Mouse (Mus musculus): Measurements from ENCODE around the gene Rapgef4. TPM values are rescaled to one million over a fixed set of nuclear protein-coding genes. Genes with fewer than 3 reads are reported as not detected.

Gene Rapgef4
- polyA plus RNA-seq, 1 experiment from 2014 or later = 3.1 TPM

- Histone ChIP-seq H3K9me3 (no peaks in the 10 kb centered on the region), H3K4me3 (replicated peaks) (no peak overlapping the region), H3K9ac (no peak overlapping the region), H3K27me3 (no peaks in the 10 kb centered on the region), H3K27ac (no peak overlapping the region), H3K4me2 (no peak overlapping the region), H3K4me1 (peaks cover 7% of the 10 kb centered on the region; the same call in 1 of the 2 replicates), H3K36me3 (replicated peaks) (no peaks in the 10 kb centered on the region)
- WGBS = 88% methylated on average over 5 of the region's 5 CpGs
- no peak for ATAC-seq (ENCODE audit: low FRiP score)
Measured at GRCm38 (mm10) chr2:72116698-72117097, 135.7 kb downstream of the Rapgef4 start.

- Histone ChIP-seq H3K4me1 (peaks cover 9% of the 10 kb centered on the region; the same call in 1 of the 2 replicates), H3K27me3 (no peaks in the 10 kb centered on the region), H3K36me3 (replicated peaks) (no peaks in the 10 kb centered on the region), H3K4me3 (replicated peaks) (no peak overlapping the region), H3K4me2 (no peak overlapping the region), H3K9me3 (no peaks in the 10 kb centered on the region), H3K27ac (no peak overlapping the region), H3K9ac (no peak overlapping the region)
- WGBS = 71% methylated on average over 15 of the region's 15 CpGs
- no peak for ATAC-seq (ENCODE audit: low FRiP score)
Measured at GRCm38 (mm10) chr2:72117138-72118011, 136.3 kb downstream of the Rapgef4 start.

DNA sequence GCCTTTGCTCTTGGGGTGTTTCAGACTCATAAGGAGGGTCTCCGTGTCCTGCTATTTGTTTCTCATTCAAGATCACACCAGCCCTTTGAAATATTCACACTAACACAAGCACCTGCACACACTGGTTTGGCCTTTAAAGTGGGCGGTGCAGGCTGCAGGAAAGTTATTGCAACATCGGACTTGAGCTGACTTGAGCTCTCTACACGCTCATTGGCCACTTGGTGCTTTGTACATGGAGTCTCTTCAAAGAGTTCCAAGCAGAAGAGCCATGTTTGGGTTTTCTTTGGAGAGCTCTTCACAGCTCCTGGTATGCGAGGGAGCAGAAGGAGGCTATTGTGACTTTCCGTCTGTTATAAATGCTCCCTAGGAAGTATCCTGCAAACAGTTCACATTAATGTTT lies 139.2 kb downstream of the Rapgef4 start:
- H3K4me2 ChIP-seq = no peak overlapping the region
- H3K4me1 ChIP-seq = peaks cover 20% of the 10 kb centered on the region; the same call in 1 of the 2 replicates
- no peaks in the 10 kb centered on the region for H3K9me3 ChIP-seq
- no peaks in the 10 kb centered on the region for H3K36me3 ChIP-seq (replicated peaks)
- H3K27ac ChIP-seq = no peak overlapping the region
- no peaks in the 10 kb centered on the region for H3K27me3 ChIP-seq
- no peak overlapping the region for H3K9ac ChIP-seq
- WGBS = 71% methylated on average over 6 of the region's 6 CpGs
- no peak overlapping the region for H3K4me3 ChIP-seq (replicated peaks)
- no peak for ATAC-seq (ENCODE audit: low FRiP score)

DNA sequence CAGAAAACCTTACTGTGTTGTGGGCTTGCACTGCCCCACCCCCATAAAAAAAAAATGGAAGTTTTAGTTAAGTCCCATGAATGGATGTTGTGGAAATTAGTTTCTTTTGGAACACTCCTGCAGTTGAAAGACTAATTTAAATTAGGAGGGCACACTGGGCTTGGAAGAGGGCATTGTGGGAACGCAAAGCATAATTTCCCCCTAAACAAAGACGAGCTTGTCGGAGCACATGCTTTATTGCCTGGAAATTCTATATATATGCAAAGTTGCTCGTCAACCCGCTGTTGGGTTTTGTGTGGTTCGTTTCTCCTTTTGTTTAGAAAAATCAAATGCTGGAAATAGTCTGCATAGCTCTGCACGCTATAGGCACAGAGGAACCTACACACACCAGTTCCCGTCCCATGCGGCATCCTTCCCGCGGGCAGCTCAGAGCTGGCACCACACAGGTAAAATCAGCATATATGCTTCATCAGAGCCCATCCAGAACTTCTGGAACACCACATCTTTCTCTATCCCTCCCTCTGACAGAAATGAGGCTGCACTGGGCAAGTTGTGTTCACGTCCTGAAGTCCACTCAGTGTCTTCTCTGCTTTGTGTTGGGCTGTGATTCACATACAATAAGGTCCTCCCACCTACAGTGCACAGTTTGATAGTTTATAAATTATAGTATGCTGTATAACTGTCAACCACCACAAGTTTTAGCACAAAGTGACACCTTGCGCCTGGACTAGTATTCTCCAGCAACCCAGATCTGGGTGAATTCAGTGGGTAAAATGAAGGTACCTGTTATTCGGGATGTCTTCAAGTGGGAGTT lies 141.6 kb downstream of the Rapgef4 start:
- no peak overlapping the region for H3K9ac ChIP-seq
- H3K36me3 ChIP-seq (replicated peaks) = no peaks in the 10 kb centered on the region
- peak; percentile 89 for ATAC-seq (ENCODE audit: low FRiP score)
- no peaks in the 10 kb centered on the region for H3K9me3 ChIP-seq
- H3K27ac ChIP-seq = peak overlapping the region; percentile 73
- H3K4me1 ChIP-seq = peaks cover 20% of the 10 kb centered on the region; the same call in 1 of the 2 replicates
- no peak overlapping the region for H3K4me3 ChIP-seq (replicated peaks)
- no peaks in the 10 kb centered on the region for H3K27me3 ChIP-seq
- WGBS = 33% methylated on average over 14 of the region's 14 CpGs
- H3K4me2 ChIP-seq = peak overlapping the region; percentile 32

DNA sequence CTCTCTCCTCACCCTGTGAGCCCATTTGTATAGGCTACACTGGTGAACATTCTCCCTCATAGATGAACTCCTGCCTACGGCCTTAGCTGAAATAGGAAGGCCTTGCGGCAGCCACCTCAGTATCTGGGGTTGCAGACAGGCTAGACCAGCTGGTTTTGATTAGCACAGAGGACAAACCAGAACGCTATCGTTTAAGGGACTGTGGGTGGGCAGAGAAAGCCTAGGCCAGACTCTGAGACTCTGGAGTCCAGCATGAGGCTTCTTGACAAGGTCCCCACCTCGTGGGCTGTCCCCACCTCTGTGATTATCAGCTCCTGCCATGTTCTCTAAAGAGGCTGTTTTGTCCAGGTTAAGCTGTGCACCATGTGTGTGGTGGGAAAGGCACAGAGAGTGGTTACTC lies 142.8 kb downstream of the Rapgef4 start:
- Histone ChIP-seq H3K4me1 (peaks cover 20% of the 10 kb centered on the region; the same call in 1 of the 2 replicates), H3K27ac (no peak overlapping the region), H3K27me3 (no peaks in the 10 kb centered on the region), H3K4me2 (no peak overlapping the region), H3K4me3 (replicated peaks) (no peak overlapping the region), H3K36me3 (replicated peaks) (no peaks in the 10 kb centered on the region), H3K9ac (no peak overlapping the region), H3K9me3 (no peaks in the 10 kb centered on the region)
- ATAC-seq (ENCODE audit: low FRiP score) = no peak
- WGBS = 84% methylated on average over 5 of the region's 5 CpGs

- H3K9ac ChIP-seq = no peak overlapping the region
- H3K27me3 ChIP-seq = no peaks in the 10 kb centered on the region
- no peak overlapping the region for H3K4me3 ChIP-seq (replicated peaks)
- WGBS = 91% methylated on average over 3 of the region's 3 CpGs
- no peak overlapping the region for H3K27ac ChIP-seq
- H3K4me2 ChIP-seq = no peak overlapping the region
- H3K4me1 ChIP-seq = peaks cover 20% of the 10 kb centered on the region
- H3K9me3 ChIP-seq = no peaks in the 10 kb centered on the region
- ATAC-seq (ENCODE audit: low FRiP score) = no peak
- H3K36me3 ChIP-seq (replicated peaks) = no peaks in the 10 kb centered on the region
Measured at GRCm38 (mm10) chr2:72125786-72126185, 144.7 kb downstream of the Rapgef4 start.

- H3K4me1 ChIP-seq = peaks cover 16% of the 10 kb centered on the region
- H3K4me3 ChIP-seq (replicated peaks) = no peak overlapping the region
- H3K27ac ChIP-seq = no peak overlapping the region
- no peaks in the 10 kb centered on the region for H3K27me3 ChIP-seq
- no peak overlapping the region for H3K9ac ChIP-seq
- WGBS = 84% methylated on average over 2 of the region's 2 CpGs
- no peak for ATAC-seq (ENCODE audit: low FRiP score)
- H3K9me3 ChIP-seq = no peaks in the 10 kb centered on the region
- H3K4me2 ChIP-seq = no peak overlapping the region
- H3K36me3 ChIP-seq (replicated peaks) = no peaks in the 10 kb centered on the region
Measured at GRCm38 (mm10) chr2:72126411-72126810, 145.4 kb downstream of the Rapgef4 start.

GRCm38 (mm10) chr2:72129612-72130311 lies 148.7 kb downstream of the Rapgef4 start:
- Histone ChIP-seq H3K4me3 (replicated peaks) (no peak overlapping the region), H3K27ac (no peak overlapping the region), H3K36me3 (replicated peaks) (no peaks in the 10 kb centered on the region), H3K9ac (no peak overlapping the region), H3K9me3 (no peaks in the 10 kb centered on the region), H3K27me3 (no peaks in the 10 kb centered on the region), H3K4me2 (no peak overlapping the region), H3K4me1 (no peaks in the 10 kb centered on the region; the same call in 1 of the 2 replicates)
- 71% methylated on average over 8 of the region's 8 CpGs for WGBS
- no peak for ATAC-seq (ENCODE audit: low FRiP score)

GRCm38 (mm10) chr2:72132222-72132621 lies 151.2 kb downstream of the Rapgef4 start:
- Histone ChIP-seq H3K4me3 (replicated peaks) (no peak overlapping the region), H3K9ac (no peak overlapping the region), H3K36me3 (replicated peaks) (no peaks in the 10 kb centered on the region), H3K27me3 (no peaks in the 10 kb centered on the region), H3K9me3 (no peaks in the 10 kb centered on the region), H3K27ac (no peak overlapping the region), H3K4me2 (no peak overlapping the region), H3K4me1 (peaks cover 15% of the 10 kb centered on the region)
- no peak for ATAC-seq (ENCODE audit: low FRiP score)
- 93% methylated on average over 3 of the region's 3 CpGs for WGBS

GRCm38 (mm10) chr2:72136045-72136444 lies 155.0 kb downstream of the Rapgef4 start:
- 80% methylated on average over 3 of the region's 3 CpGs for WGBS
- H3K27me3 ChIP-seq = 0 out of 2 replicates have a peak, but pooled peaks cover 4% of the 10 kb centered on the region

GRCm38 (mm10) chr2:72136486-72137264 lies 155.6 kb downstream of the Rapgef4 start:
- H3K36me3 ChIP-seq (replicated peaks) = no peaks in the 10 kb centered on the region
- ATAC-seq (ENCODE audit: low FRiP score) = no peak
- no peak overlapping the region for H3K9ac ChIP-seq
- peaks cover 16% of the 10 kb centered on the region for H3K4me1 ChIP-seq
- no peak overlapping the region for H3K27ac ChIP-seq
- H3K27me3 ChIP-seq = 0 out of 2 replicates have a peak, but pooled peaks cover 4% of the 10 kb centered on the region
- H3K4me3 ChIP-seq (replicated peaks) = no peak overlapping the region
- H3K4me2 ChIP-seq = no peak overlapping the region
- H3K9me3 ChIP-seq = no peaks in the 10 kb centered on the region
- 53% methylated on average over 9 of the region's 9 CpGs for WGBS

More at GRCm38 (mm10) chr2:72136045-72136444, 155.0 kb downstream of the Rapgef4 start:
- no peak overlapping the region for H3K27ac ChIP-seq
- H3K9ac ChIP-seq = no peak overlapping the region
- no peaks in the 10 kb centered on the region for H3K9me3 ChIP-seq
- H3K4me1 ChIP-seq = peaks cover 16% of the 10 kb centered on the region
- ATAC-seq (ENCODE audit: low FRiP score) = no peak
- H3K4me3 ChIP-seq (replicated peaks) = no peak overlapping the region
- H3K36me3 ChIP-seq (replicated peaks) = no peaks in the 10 kb centered on the region
- no peak overlapping the region for H3K4me2 ChIP-seq

All from forebrain, embryonic 12.5 days (tissue).